Mouse (Mus musculus) limb, embryonic 11.5 days (tissue): ENCODE results near the gene Rgs19. TPM values are rescaled to one million over a fixed set of nuclear protein-coding genes. Genes with fewer than 3 reads are reported as not detected.

Experiments used
- ATAC-seq: fragments of 200-750 bp; cut with Nextera tagmentation; 2 replicates; pipeline ENCODE4 v1.8.0; 2017; ENCODE audit warnings: low read depth; ENCODE audit not compliant: insufficient number of reproducible peaks, low FRiP score, low TSS enrichment
- DNase-seq: peaks from one replicate; pipeline ENCODE4 v3.0.0-alpha.2; 2015; ENCODE audit warnings: low spot score
- H3K27ac ChIP-seq: fragments of 300-500 bp; sonication (generic); replicated peaks from 2 replicates; pipeline ENCODE4 v1.5.1; 2014; ENCODE audit warnings: low read depth, mild to moderate bottlenecking, low read length
- H3K27me3 ChIP-seq: fragments of 300-500 bp; sonication (generic); 2 replicates; pipeline ENCODE4 v1.6.1; 2014; ENCODE audit warnings: mild to moderate bottlenecking, low read length, mixed read lengths; ENCODE audit not compliant: control insufficient read depth, insufficient read depth
- H3K36me3 ChIP-seq: fragments of 300-500 bp; sonication (generic); 2 replicates; pipeline ENCODE4 v1.6.1; 2014; ENCODE audit warnings: mild to moderate bottlenecking, low read length, moderate library complexity, mixed read lengths; ENCODE audit not compliant: control insufficient read depth, insufficient read depth
- H3K4me1 ChIP-seq: fragments of 300-500 bp; sonication (generic); 2 replicates; pipeline ENCODE4 v1.6.1; 2014; ENCODE audit warnings: low read length, mixed read lengths; ENCODE audit not compliant: control insufficient read depth, insufficient read depth
- H3K4me2 ChIP-seq: fragments of 300-500 bp; sonication (generic); 2 replicates; pipeline ENCODE4 v1.6.1; 2014; ENCODE audit warnings: low read depth, mild to moderate bottlenecking, moderate library complexity; ENCODE audit not compliant: severe bottlenecking
- H3K4me3 ChIP-seq: fragments of 300-500 bp; sonication (generic); 2 replicates; pipeline ENCODE4 v1.5.1; 2014; ENCODE audit warnings: low read depth, low read length
- H3K9ac ChIP-seq: fragments of 300-500 bp; sonication (generic); 2 replicates; pipeline ENCODE4 v1.6.1; 2014; ENCODE audit warnings: mild to moderate bottlenecking, low read length
- H3K9me3 ChIP-seq: fragments of 300-500 bp; sonication (generic); 2 replicates; pipeline ENCODE4 v1.6.1; 2016; ENCODE audit warnings: low read length; ENCODE audit not compliant: control insufficient read depth
- WGBS: fragments of 180-500 bp; shearing (Covaris S2); extraction: QIAGEN DNeasy Blood & Tissue Kit; methylation state at CpG from one replicate; pipeline ENCODE4 v1.1.7; 2014; 5-methylcytosine and 5-hydroxymethylcytosine counted together
- polyA plus RNA-seq: library from polyadenylated mRNA; unstranded; fragments of >200 nt; fragmentation: Nextera tagmentation; extraction: Ambion mirVana; gene quantifications from 2 replicates; pipeline ENCODE4 v1.2.1, GENCODE M21; 2014

Gene Rgs19
- polyA plus RNA-seq, 1 experiment from 2014 or later, result 92.5 TPM

- 21% methylated on average over 7 of the region's 7 CpGs for WGBS
- no peak for DNase-seq
- ATAC-seq, result no peak
- peaks cover 15% of the 10 kb centered on the region for H3K4me1 ChIP-seq
- H3K27me3 ChIP-seq, result no peaks in the 10 kb centered on the region
- H3K27ac ChIP-seq, result no peak overlapping the region
- peak overlapping the region; percentile 90 for H3K9ac ChIP-seq
- no peaks in the 10 kb centered on the region for H3K9me3 ChIP-seq
- peak overlapping the region; percentile 88 for H3K4me2 ChIP-seq
- peak overlapping the region; percentile 69 for H3K4me3 ChIP-seq
- H3K36me3 ChIP-seq, result no peaks in the 10 kb centered on the region
These were observed 13.1 kb downstream of the Rgs19 start for GRCm38 (mm10) chr2:181680716-181681117.

GRCm38 (mm10) chr2:181679951-181680715 lies 13.6 kb downstream of the Rgs19 start, which contains the start of gene Tcea2:
Gene Tcea2, plus strand, starts transcription at chr2:181680310.
- DNase-seq (peak; percentile 85), ATAC-seq (peak; percentile 56; the same call in 1 of the 2 replicates)
- H3K4me3 ChIP-seq, result peak within 1 kb of the TSS; percentile 69
- 0% methylated on average over 68 of the region's 69 CpGs for WGBS
- peaks cover 21% of the 10 kb centered on the region for H3K4me1 ChIP-seq
- no peaks in the 10 kb centered on the region for H3K36me3 ChIP-seq
- H3K27ac ChIP-seq, result peak within 1 kb of the TSS; percentile 10; the same call in 1 of the 2 replicates
- H3K9ac ChIP-seq, result peak within 1 kb of the TSS; percentile 90
- no peaks in the 10 kb centered on the region for H3K9me3 ChIP-seq
- H3K4me2 ChIP-seq, result peak within 1 kb of the TSS; percentile 88
- H3K27me3 ChIP-seq, result no peaks in the 10 kb centered on the region

GRCm38 (mm10) chr2:181678780-181679179 lies 15.0 kb downstream of the Rgs19 start:
- no peak overlapping the region for H3K9ac ChIP-seq

GRCm38 (mm10) chr2:181677755-181678098 lies 16.1 kb downstream of the Rgs19 start:
- DNase-seq (no peak), ATAC-seq (no peak)
- Histone ChIP-seq H3K27ac (0 out of 2 replicates have a peak overlapping the region, but pooled peaks have one; percentile 12), H3K4me3 (no peak overlapping the region), H3K9me3 (no peaks in the 10 kb centered on the region), H3K9ac (no peak overlapping the region), H3K4me2 (no peak overlapping the region), H3K27me3 (peaks cover 11% of the 10 kb centered on the region), H3K36me3 (no peaks in the 10 kb centered on the region), H3K4me1 (peaks cover 32% of the 10 kb centered on the region)
- 58% methylated on average over 3 of the region's 3 CpGs for WGBS

More at GRCm38 (mm10) chr2:181678780-181679179, 15.0 kb downstream of the Rgs19 start:
- H3K4me1 ChIP-seq, result peaks cover 28% of the 10 kb centered on the region
- peak; percentile 79 for DNase-seq
- peaks cover 4% of the 10 kb centered on the region for H3K27me3 ChIP-seq
- no peaks in the 10 kb centered on the region for H3K36me3 ChIP-seq
- H3K4me3 ChIP-seq, result no peak overlapping the region
- H3K4me2 ChIP-seq, result no peak overlapping the region; the same call in 1 of the 2 replicates
- peak; percentile 52; the same call in 1 of the 2 replicates for ATAC-seq
- H3K9me3 ChIP-seq, result no peaks in the 10 kb centered on the region
- no peak overlapping the region for H3K27ac ChIP-seq
- WGBS, result 42% methylated on average over 1 of the region's 1 CpGs

- Histone ChIP-seq H3K9me3 (no peaks in the 10 kb centered on the region), H3K4me3 (no peak overlapping the region), H3K27me3 (peaks cover 16% of the 10 kb centered on the region), H3K27ac (0 out of 2 replicates have a peak overlapping the region, but pooled peaks have one; percentile 12), H3K36me3 (no peaks in the 10 kb centered on the region), H3K4me1 (peaks cover 32% of the 10 kb centered on the region), H3K9ac (no peak overlapping the region), H3K4me2 (no peak overlapping the region)
- DNase-seq, result no peak
- no peak for ATAC-seq
- WGBS, result 66% methylated on average over 5 of the region's 5 CpGs
These were observed 16.6 kb downstream of the Rgs19 start for GRCm38 (mm10) chr2:181677096-181677754.

- no peaks in the 10 kb centered on the region for H3K36me3 ChIP-seq
- peaks cover 32% of the 10 kb centered on the region for H3K4me1 ChIP-seq
- no peak for ATAC-seq
- no peak overlapping the region for H3K4me2 ChIP-seq
- no peak for DNase-seq
- WGBS, result 73% methylated on average over 2 of the region's 2 CpGs
- no peaks in the 10 kb centered on the region for H3K9me3 ChIP-seq
- no peak overlapping the region for H3K27ac ChIP-seq
- no peak overlapping the region for H3K4me3 ChIP-seq
- peaks cover 24% of the 10 kb centered on the region for H3K27me3 ChIP-seq
- no peak overlapping the region for H3K9ac ChIP-seq
These were observed 17.4 kb downstream of the Rgs19 start for GRCm38 (mm10) chr2:181676424-181676823.

GRCm38 (mm10) chr2:181675454-181675853 lies 18.3 kb downstream of the Rgs19 start:
- ATAC-seq, result peak; percentile 15; the same call in 1 of the 2 replicates
- H3K4me2 ChIP-seq, result peak overlapping the region; percentile 33
- H3K27ac ChIP-seq, result peak overlapping the region; percentile 47; the same call in 1 of the 2 replicates
- no peak overlapping the region for H3K4me3 ChIP-seq
- H3K9me3 ChIP-seq, result no peaks in the 10 kb centered on the region
- H3K27me3 ChIP-seq, result peaks cover 34% of the 10 kb centered on the region
- H3K36me3 ChIP-seq, result no peaks in the 10 kb centered on the region
- WGBS, result 3% methylated on average over 14 of the region's 14 CpGs
- DNase-seq, result peak; percentile 74
- H3K9ac ChIP-seq, result peak overlapping the region; percentile 34; the same call in 1 of the 2 replicates
- peaks cover 30% of the 10 kb centered on the region for H3K4me1 ChIP-seq

GRCm38 (mm10) chr2:181674934-181675333 lies 18.8 kb downstream of the Rgs19 start:
- 79% methylated on average over 4 of the region's 4 CpGs for WGBS
- Histone ChIP-seq H3K9ac (no peak overlapping the region), H3K9me3 (no peaks in the 10 kb centered on the region), H3K27ac (no peak overlapping the region), H3K4me3 (no peak overlapping the region), H3K27me3 (peaks cover 39% of the 10 kb centered on the region), H3K36me3 (no peaks in the 10 kb centered on the region), H3K4me2 (no peak overlapping the region), H3K4me1 (peaks cover 31% of the 10 kb centered on the region)
- no peak for ATAC-seq
- no peak for DNase-seq
